ENCODE assay signal across 8 mouse cellular contexts in the genomic region with DNA sequence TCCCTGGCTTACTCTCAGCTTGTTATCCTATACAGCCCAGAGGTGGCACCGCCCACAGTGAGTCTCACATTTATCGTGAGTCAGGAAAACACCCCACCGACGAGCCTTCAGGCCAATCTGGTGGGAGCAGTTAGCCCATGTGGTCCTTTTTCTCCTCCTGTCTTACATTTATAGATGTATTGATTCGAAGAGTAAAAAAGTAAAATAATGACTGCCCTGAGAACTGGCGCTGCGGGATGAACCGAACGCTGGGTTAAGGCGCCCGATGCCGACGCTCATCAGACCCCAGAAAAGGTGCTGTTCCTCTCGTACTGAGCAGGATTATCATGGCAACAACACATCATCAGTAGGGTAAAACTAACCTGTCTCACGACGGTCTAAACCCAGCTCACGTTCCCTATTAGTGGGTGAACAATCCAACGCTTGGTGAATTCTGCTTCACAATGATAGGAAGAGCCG. TPM values are rescaled to one million over a fixed set of nuclear protein-coding genes. Genes with fewer than 3 reads are reported as not detected.
DNase-seq lines count a peak whose midpoint lies in the region; ATAC-seq and TF ChIP-seq lines count a peak whose summit lies in the region.

No protein-coding gene starts in this region.

- H3K27ac ChIP-seq in heart, embryonic 11.5 days (ENCODE audit: low read depth, low read length), result no peak overlapping the region
- no peak overlapping the region for H3K27ac ChIP-seq in kidney, postnatal 0 days
- no peak overlapping the region for H3K27ac ChIP-seq in liver, adult 2 months (replicated peaks; ENCODE audit: insufficient read depth, low read depth, low read length)
- no peak overlapping the region for H3K27ac ChIP-seq in stomach, embryonic 15.5 days

- peak; percentile 83 for ATAC-seq in erythroblast, adult 5-6 weeks (replicated peaks; ENCODE audit: low FRiP score, poor library complexity, severe bottlenecking)
- ATAC-seq in heart, embryonic 11.5 days (replicated peaks; ENCODE audit: insufficient number of reproducible peaks, low FRiP score, low TSS enrichment), result peak; percentile 96
- ATAC-seq in kidney, postnatal 0 days (replicated peaks; ENCODE audit: low FRiP score, low read depth), result peak; percentile 93
- ATAC-seq in stomach, embryonic 15.5 days (ENCODE audit: insufficient read depth, low FRiP score, low read depth), result peak; percentile 93

- no peaks in the 10 kb centered on the region for H3K27me3 ChIP-seq in heart, embryonic 11.5 days (ENCODE audit: control insufficient read depth, insufficient read depth, low read length)
- H3K27me3 ChIP-seq in kidney, postnatal 0 days (ENCODE audit: insufficient read depth, low read length), result no peaks in the 10 kb centered on the region
- H3K27me3 ChIP-seq in liver, adult 2 months (ENCODE audit: control insufficient read depth, insufficient read depth, low read length), result no peaks in the 10 kb centered on the region
- no peaks in the 10 kb centered on the region for H3K27me3 ChIP-seq in stomach, embryonic 15.5 days (replicated peaks)

- H3K4me2 ChIP-seq in heart, embryonic 11.5 days, result 0 out of 2 replicates have a peak overlapping the region, but pooled peaks have one; percentile 4
- H3K4me2 ChIP-seq in kidney, postnatal 0 days (ENCODE audit: low read length), result no peak overlapping the region
- no peak overlapping the region for H3K4me2 ChIP-seq in stomach, embryonic 15.5 days

- peaks cover 4% of the 10 kb centered on the region; the same call in 1 of the 2 replicates for H3K4me1 ChIP-seq in heart, embryonic 11.5 days (ENCODE audit: control insufficient read depth, insufficient read depth, low read length)
- no peaks in the 10 kb centered on the region for H3K4me1 ChIP-seq in kidney, postnatal 0 days (replicated peaks; ENCODE audit: insufficient read depth, low read length)
- peaks cover 3% of the 10 kb centered on the region; the same call in 1 of the 2 replicates for H3K4me1 ChIP-seq in liver, adult 2 months (ENCODE audit: control insufficient read depth, insufficient read depth, low read length)
- no peaks in the 10 kb centered on the region for H3K4me1 ChIP-seq in stomach, embryonic 15.5 days

- peaks cover 9% of the 10 kb centered on the region; the same call in 1 of the 2 replicates for H3K79me2 ChIP-seq in liver, adult 2 months (ENCODE audit: control insufficient read depth, insufficient read depth, low read length)

- DNase-seq in A20 (ENCODE audit: low read depth, low spot score), result peak; percentile 99
- DNase-seq in adrenal gland, postnatal 36 days, result peak; percentile 100
- peak; percentile 100 for DNase-seq in kidney, postnatal 0 days (ENCODE audit: low spot score)
- DNase-seq in liver, adult 2 months (ENCODE audit: extremely low read depth, low read depth, low spot score), result peak; percentile 99
- DNase-seq in naive thymus-derived CD4-positive, alpha-beta T cell, adult 2 months (ENCODE audit: low read depth), result peak; percentile 100

- no peak overlapping the region for H3K4me3 ChIP-seq in heart, embryonic 11.5 days (ENCODE audit: low read depth, low read length)
- H3K4me3 ChIP-seq in kidney, postnatal 0 days (replicated peaks; ENCODE audit: low read depth, low read length), result no peak overlapping the region
- H3K4me3 ChIP-seq in liver, adult 2 months (ENCODE audit: insufficient read depth, low read depth, low read length), result no peak overlapping the region
- no peak overlapping the region for H3K4me3 ChIP-seq in stomach, embryonic 15.5 days (replicated peaks)

- TF ChIP-seq CTCF in kidney, postnatal 0 days (IDR thresholded peaks at IDR 0.05; ENCODE audit: low read depth), result no peak
- no peak for TF ChIP-seq CTCF in liver, adult 2 months (IDR thresholded peaks at IDR 0.05; ENCODE audit: low read depth, low read length)

- H3K9me3 ChIP-seq in heart, embryonic 11.5 days (replicated peaks; ENCODE audit: control insufficient read depth, low read length), result no peaks in the 10 kb centered on the region
- H3K9me3 ChIP-seq in kidney, postnatal 0 days (replicated peaks; ENCODE audit: low read length), result no peaks in the 10 kb centered on the region
- H3K9me3 ChIP-seq in stomach, embryonic 15.5 days, result no peaks in the 10 kb centered on the region

- no peak overlapping the region for H3K9ac ChIP-seq in heart, embryonic 11.5 days (ENCODE audit: low read depth, low read length)
- no peak overlapping the region for H3K9ac ChIP-seq in kidney, postnatal 0 days (ENCODE audit: low read depth, low read length)
- no peak overlapping the region for H3K9ac ChIP-seq in liver, adult 2 months (ENCODE audit: low read depth, low read length)
- no peak overlapping the region for H3K9ac ChIP-seq in stomach, embryonic 15.5 days

- 42% methylated on average over 19 of the region's 19 CpGs for WGBS in heart, embryonic 11.5 days (ENCODE audit: insufficient replicate concordance)
- WGBS in kidney, postnatal 0 days, result 47% methylated on average over 19 of the region's 19 CpGs
- WGBS in liver, adult 2 months, result 47% methylated on average over 19 of the region's 19 CpGs
- WGBS in stomach, embryonic 15.5 days, result 45% methylated on average over 19 of the region's 19 CpGs

- no peak for TF ChIP-seq POLR2A in liver, adult 2 months (IDR thresholded peaks at IDR 0.05; ENCODE audit: extremely low read depth, insufficient read depth, low read length)

- no peaks in the 10 kb centered on the region for H3K36me3 ChIP-seq in heart, embryonic 11.5 days (ENCODE audit: control insufficient read depth, insufficient read depth, low read length)
- H3K36me3 ChIP-seq in kidney, postnatal 0 days (ENCODE audit: insufficient read depth, low read length), result no peaks in the 10 kb centered on the region
- no peaks in the 10 kb centered on the region for H3K36me3 ChIP-seq in liver, adult 2 months (ENCODE audit: control insufficient read depth, insufficient read depth, low read length)
- H3K36me3 ChIP-seq in stomach, embryonic 15.5 days, result no peaks in the 10 kb centered on the region

RNA-seq across cellular contexts. Expression of gene Kpna1, which starts 2.8 kb away (rescaled TPM):
- total RNA-seq in adrenal gland, postnatal 36 days (2021), result 10 to 100 TPM; 70.0 to 85.0 TPM
- total RNA-seq in erythroblast, adult 5-6 weeks (2015; ENCODE audit: low replicate concordance), result 29.8 and 43.5 TPM in 2 replicates
- 34.3 and 55.9 TPM in 2 replicates for total RNA-seq in erythroblast, adult 5-6 weeks (2017; ENCODE audit: low replicate concordance)
- 49.9 and 58.1 TPM in 2 replicates for polyA plus RNA-seq in heart, embryonic 11.5 days (2014; fragmentation: Nextera tagmentation; extraction: Ambion mirVana)
- 23.3 and 24.7 TPM in 2 replicates for polyA plus RNA-seq in kidney, postnatal 0 days (2015; fragmentation: Nextera tagmentation; extraction: Ambion mirVana)
- total RNA-seq in liver, adult 2 months (2014; rRNA removed), result 21.1 and 21.4 TPM in 2 replicates
- 5.7 and 6.1 TPM in 2 replicates for polyA plus RNA-seq in liver, adult 2 months (2012; rRNA removed)
- 33.3 and 35.9 TPM in 2 replicates for polyA plus RNA-seq in stomach, embryonic 15.5 days (2015; fragmentation: Nextera tagmentation; extraction: Ambion mirVana)

RNA-seq across cellular contexts. Expression of gene Dtx3l, which starts 42.4 kb away (rescaled TPM):
- 10 to 100 TPM in 1 of 2 experiments, 1 to 10 TPM in 1; 9.1 to 10.9 TPM for total RNA-seq in adrenal gland, postnatal 36 days (2021)
- total RNA-seq in erythroblast, adult 5-6 weeks (2015; ENCODE audit: low replicate concordance), result 13.3 and 15.0 TPM in 2 replicates
- total RNA-seq in erythroblast, adult 5-6 weeks (2017; ENCODE audit: low replicate concordance), result 25.2 and 25.4 TPM in 2 replicates
- 3.4 and 4.0 TPM in 2 replicates for polyA plus RNA-seq in heart, embryonic 11.5 days (2014; fragmentation: Nextera tagmentation; extraction: Ambion mirVana)
- polyA plus RNA-seq in kidney, postnatal 0 days (2015; fragmentation: Nextera tagmentation; extraction: Ambion mirVana), result 4.4 and 4.8 TPM in 2 replicates
- total RNA-seq in liver, adult 2 months (2014; rRNA removed), result 26.0 and 31.6 TPM in 2 replicates
- 11.2 and 12.2 TPM in 2 replicates for polyA plus RNA-seq in liver, adult 2 months (2012; rRNA removed)
- polyA plus RNA-seq in stomach, embryonic 15.5 days (2015; fragmentation: Nextera tagmentation; extraction: Ambion mirVana), result 6.8 and 7.6 TPM in 2 replicates

RNA-seq across cellular contexts. Expression of gene Parp9, which starts 43.1 kb away (rescaled TPM):
- total RNA-seq in adrenal gland, postnatal 36 days (2021), result 10 to 100 TPM; 15.0 to 16.2 TPM
- 21.3 and 23.0 TPM in 2 replicates for total RNA-seq in erythroblast, adult 5-6 weeks (2015; ENCODE audit: low replicate concordance)
- 30.7 and 41.3 TPM in 2 replicates for total RNA-seq in erythroblast, adult 5-6 weeks (2017; ENCODE audit: low replicate concordance)
- 3.3 and 5.1 TPM in 2 replicates for polyA plus RNA-seq in heart, embryonic 11.5 days (2014; fragmentation: Nextera tagmentation; extraction: Ambion mirVana)
- polyA plus RNA-seq in kidney, postnatal 0 days (2015; fragmentation: Nextera tagmentation; extraction: Ambion mirVana), result 10.7 and 11.3 TPM in 2 replicates
- total RNA-seq in liver, adult 2 months (2014; rRNA removed), result 36.0 and 63.5 TPM in 2 replicates
- polyA plus RNA-seq in liver, adult 2 months (2012; rRNA removed), result 11.9 and 13.7 TPM in 2 replicates
- 9.7 and 10.0 TPM in 2 replicates for polyA plus RNA-seq in stomach, embryonic 15.5 days (2015; fragmentation: Nextera tagmentation; extraction: Ambion mirVana)

RNA-seq across cellular contexts. Expression of gene Wdr5b, which starts 59.6 kb away (rescaled TPM):
- total RNA-seq in adrenal gland, postnatal 36 days (2021), result 1 to 10 TPM; 4.2 TPM
- total RNA-seq in erythroblast, adult 5-6 weeks (2015; ENCODE audit: low replicate concordance), result 1.7 and 8.6 TPM in 2 replicates
- total RNA-seq in erythroblast, adult 5-6 weeks (2017; ENCODE audit: low replicate concordance), result 2.6 and 3.7 TPM in 2 replicates
- polyA plus RNA-seq in heart, embryonic 11.5 days (2014; fragmentation: Nextera tagmentation; extraction: Ambion mirVana), result 6.5 and 7.6 TPM in 2 replicates
- 8.1 and 8.7 TPM in 2 replicates for polyA plus RNA-seq in kidney, postnatal 0 days (2015; fragmentation: Nextera tagmentation; extraction: Ambion mirVana)
- 1.9 and 2.3 TPM in 2 replicates for total RNA-seq in liver, adult 2 months (2014; rRNA removed)
- polyA plus RNA-seq in liver, adult 2 months (2012; rRNA removed), result 0.51 and 0.73 TPM in 2 replicates
- polyA plus RNA-seq in stomach, embryonic 15.5 days (2015; fragmentation: Nextera tagmentation; extraction: Ambion mirVana), result 8.5 and 9.1 TPM in 2 replicates
